Mouse (Mus musculus) embryonic facial prominence, embryonic 12.5 days (tissue): ENCODE results near the gene Slc5a6. TPM values are rescaled to one million over a fixed set of nuclear protein-coding genes. Genes with fewer than 3 reads are reported as not detected.

Source experiments
- ATAC-seq: fragments of 200-750 bp; cut with Nextera tagmentation; 2 replicates; pipeline ENCODE4 v1.8.0; 2017; ENCODE audit not compliant: insufficient number of reproducible peaks, insufficient read depth, low FRiP score, low TSS enrichment
- H3K27ac ChIP-seq: fragments of 300-500 bp; sonication (generic); 2 replicates; pipeline ENCODE4 v1.5.1; 2016; ENCODE audit warnings: mild to moderate bottlenecking
- H3K27me3 ChIP-seq: fragments of 300-500 bp; sonication (generic); 2 replicates; pipeline ENCODE4 v1.6.1; 2016; ENCODE audit warnings: mild to moderate bottlenecking, moderate library complexity
- H3K36me3 ChIP-seq: fragments of 300-500 bp; sonication (generic); 2 replicates; pipeline ENCODE4 v1.6.1; 2016; ENCODE audit warnings: mild to moderate bottlenecking
- H3K4me1 ChIP-seq: fragments of 300-500 bp; sonication (generic); 2 replicates; pipeline ENCODE4 v1.6.1; 2016
- H3K4me2 ChIP-seq: fragments of 300-500 bp; sonication (generic); replicated peaks from 2 replicates; pipeline ENCODE4 v1.6.1; 2016; ENCODE audit warnings: mild to moderate bottlenecking, moderate library complexity
- H3K4me3 ChIP-seq: fragments of 300-500 bp; sonication (generic); 2 replicates; pipeline ENCODE4 v1.5.1; 2016; ENCODE audit warnings: mild to moderate bottlenecking
- H3K9ac ChIP-seq: fragments of 300-500 bp; sonication (generic); 2 replicates; pipeline ENCODE4 v1.6.1; 2016; ENCODE audit warnings: mild to moderate bottlenecking, moderate library complexity
- H3K9me3 ChIP-seq: fragments of 300-500 bp; sonication (generic); 2 replicates; pipeline ENCODE4 v1.6.1; 2016; ENCODE audit warnings: mild to moderate bottlenecking, moderate library complexity
- WGBS: fragments of 180-500 bp; shearing (Covaris S2); methylation state at CpG from one replicate; pipeline ENCODE4 v1.1.7; 2016; 5-methylcytosine and 5-hydroxymethylcytosine counted together
- polyA plus RNA-seq: library from polyadenylated mRNA; unstranded; fragments of >200 nt; fragmentation: Nextera tagmentation; extraction: Ambion mirVana; gene quantifications from 2 replicates; pipeline ENCODE4 v1.2.1, GENCODE M21; 2016

The Slc5a6 gene
- 11.8 and 12.4 TPM in 2 replicates for polyA plus RNA-seq

GRCm38 (mm10) chr5:31048763-31049641, at the start of gene Slc5a6:
Gene Slc5a6 (minus strand): TSS chr5:31048924.
- no peak for ATAC-seq
- Histone ChIP-seq H3K27ac (peak within 1 kb of the TSS; percentile 88), H3K36me3 (0 out of 2 replicates have a peak, but pooled peaks cover 12% of the 10 kb centered on the region), H3K4me2 (peak within 1 kb of the TSS; percentile 79), H3K27me3 (no peaks in the 10 kb centered on the region), H3K4me1 (peaks cover 9% of the 10 kb centered on the region; the same call in 1 of the 2 replicates), H3K9me3 (no peaks in the 10 kb centered on the region), H3K9ac (peak within 1 kb of the TSS; percentile 69), H3K4me3 (peak within 1 kb of the TSS; percentile 56)
- whole genome bisulfite sequencing: 1% methylated on average over 23 of the region's 23 CpGs

- Histone ChIP-seq H3K27ac (no peak overlapping the region), H3K9ac (no peak overlapping the region), H3K4me1 (peaks cover 30% of the 10 kb centered on the region), H3K9me3 (no peaks in the 10 kb centered on the region), H3K4me3 (no peak overlapping the region; the same call in 1 of the 2 replicates), H3K4me2 (peak overlapping the region; percentile 35; the same call in 1 of the 2 replicates), H3K36me3 (no peaks in the 10 kb centered on the region), H3K27me3 (peaks cover 86% of the 10 kb centered on the region)
- 32% methylated on average over 11 of the region's 11 CpGs for WGBS
- no peak for ATAC-seq
These were observed 47.2 kb upstream of the Slc5a6 start for GRCm38 (mm10) chr5:31095711-31096480.

GRCm38 (mm10) chr5:31094799-31095691, 46.3 kb upstream of the Slc5a6 start:
- H3K27ac ChIP-seq: no peak overlapping the region
- H3K4me3 ChIP-seq: peak overlapping the region; percentile 23
- no peaks in the 10 kb centered on the region for H3K9me3 ChIP-seq
- H3K27me3 ChIP-seq: peaks cover 94% of the 10 kb centered on the region
- no peak overlapping the region for H3K9ac ChIP-seq
- no peak for ATAC-seq
- H3K4me1 ChIP-seq: peaks cover 30% of the 10 kb centered on the region
- WGBS: under 1% methylated on average over 59 of the region's 59 CpGs
- H3K36me3 ChIP-seq: no peaks in the 10 kb centered on the region
- H3K4me2 ChIP-seq: peak overlapping the region; percentile 35

GRCm38 (mm10) chr5:31094100-31094798, 45.5 kb upstream of the Slc5a6 start:
- no peak overlapping the region for H3K9ac ChIP-seq
- peaks cover 30% of the 10 kb centered on the region for H3K4me1 ChIP-seq
- ATAC-seq: no peak
- no peak overlapping the region for H3K27ac ChIP-seq
- H3K36me3 ChIP-seq: no peaks in the 10 kb centered on the region
- H3K9me3 ChIP-seq: no peaks in the 10 kb centered on the region
- H3K4me2 ChIP-seq: peak overlapping the region; percentile 35
- H3K4me3 ChIP-seq: peak overlapping the region; percentile 23
- WGBS: 1% methylated on average over 29 of the region's 29 CpGs
- H3K27me3 ChIP-seq: peaks cover 98% of the 10 kb centered on the region

- H3K9ac ChIP-seq: peak overlapping the region; percentile 44; the same call in 1 of the 2 replicates
- H3K27ac ChIP-seq: no peak overlapping the region
- no peak for ATAC-seq
- peaks cover 98% of the 10 kb centered on the region for H3K27me3 ChIP-seq
- WGBS: 1% methylated on average over 51 of the region's 54 CpGs
- no peaks in the 10 kb centered on the region for H3K9me3 ChIP-seq
- no peaks in the 10 kb centered on the region for H3K36me3 ChIP-seq
- peak overlapping the region; percentile 38 for H3K4me3 ChIP-seq
- H3K4me1 ChIP-seq: peaks cover 30% of the 10 kb centered on the region
- peak overlapping the region; percentile 66 for H3K4me2 ChIP-seq
These were observed 44.7 kb upstream of the Slc5a6 start for GRCm38 (mm10) chr5:31093151-31094041.

DNA sequence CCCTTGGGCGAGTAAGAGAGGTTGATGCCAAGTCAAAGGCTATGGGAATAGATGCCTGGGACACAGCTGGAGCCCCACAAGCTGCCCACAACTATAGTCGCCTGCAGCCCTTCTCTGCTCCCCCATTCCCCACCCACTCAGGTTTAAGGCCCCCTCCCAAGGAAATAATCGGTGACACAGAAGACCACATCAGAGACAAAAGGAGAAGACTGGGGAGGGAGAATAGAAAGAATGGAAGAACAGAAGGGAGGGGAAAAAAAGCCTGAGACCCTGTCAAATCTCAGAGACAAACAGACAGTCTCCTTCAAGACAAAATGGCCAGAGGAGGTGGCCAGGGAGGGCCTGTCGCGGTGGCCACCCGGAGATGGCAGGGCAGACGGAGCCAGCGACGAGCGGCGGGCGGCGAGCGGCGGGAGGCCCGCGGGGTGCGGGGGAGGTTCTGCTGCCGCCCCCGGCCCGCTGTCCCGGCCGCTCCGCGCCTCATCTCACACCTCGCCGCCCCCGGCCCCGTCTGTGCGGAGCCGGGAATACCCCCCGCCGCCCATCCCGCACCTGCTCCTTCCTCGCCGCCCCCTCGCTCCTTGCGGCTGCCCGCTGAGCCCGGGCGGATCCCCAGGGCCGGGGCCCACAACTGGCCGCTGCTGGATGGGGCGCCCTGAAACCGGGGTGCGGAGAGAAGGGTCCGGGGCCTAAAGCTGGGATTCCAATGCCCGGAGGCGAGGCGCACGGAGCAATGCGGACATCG, 43.7 kb upstream of the Slc5a6 start:
- H3K9ac ChIP-seq: no peak overlapping the region
- peaks cover 100% of the 10 kb centered on the region for H3K27me3 ChIP-seq
- H3K9me3 ChIP-seq: no peaks in the 10 kb centered on the region
- ATAC-seq: no peak
- peak overlapping the region; percentile 66 for H3K4me2 ChIP-seq
- H3K27ac ChIP-seq: no peak overlapping the region
- no peaks in the 10 kb centered on the region for H3K36me3 ChIP-seq
- under 1% methylated on average over 48 of the region's 53 CpGs for WGBS
- peaks cover 30% of the 10 kb centered on the region for H3K4me1 ChIP-seq
- H3K4me3 ChIP-seq: peak overlapping the region; percentile 38

GRCm38 (mm10) chr5:31087131-31087530, 38.4 kb upstream of the Slc5a6 start:
- no peaks in the 10 kb centered on the region for H3K36me3 ChIP-seq
- no peak overlapping the region for H3K27ac ChIP-seq
- no peak overlapping the region for H3K4me2 ChIP-seq
- no peak for ATAC-seq
- no peaks in the 10 kb centered on the region for H3K4me1 ChIP-seq
- no peak overlapping the region for H3K9ac ChIP-seq
- no peak overlapping the region for H3K4me3 ChIP-seq
- 81% methylated on average over 2 of the region's 2 CpGs for WGBS
- no peaks in the 10 kb centered on the region for H3K9me3 ChIP-seq
- H3K27me3 ChIP-seq: peaks cover 64% of the 10 kb centered on the region

DNA sequence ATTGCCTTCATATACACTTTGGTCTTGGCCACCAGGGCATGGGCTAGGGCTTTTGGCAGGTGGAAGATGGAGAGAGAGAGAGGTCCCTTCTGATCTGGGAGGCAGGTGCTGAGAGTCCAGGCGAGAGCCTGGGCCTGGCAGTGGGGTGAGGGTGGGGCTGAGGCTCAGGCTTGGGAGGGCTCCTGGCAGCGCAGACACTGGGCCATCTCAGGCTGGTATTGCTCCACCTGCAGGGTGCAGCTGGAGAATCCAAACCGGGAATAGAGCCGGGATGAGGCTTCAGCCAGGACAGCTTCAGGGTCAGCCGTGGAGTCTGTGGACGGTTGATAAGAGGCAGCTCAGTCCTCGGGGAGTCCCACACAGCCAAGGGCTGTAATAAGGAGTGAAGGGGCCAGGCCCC, 37.9 kb upstream of the Slc5a6 start:
- WGBS: 40% methylated on average over 7 of the region's 7 CpGs
- no peak overlapping the region for H3K9ac ChIP-seq
- no peak overlapping the region for H3K27ac ChIP-seq
- no peaks in the 10 kb centered on the region for H3K36me3 ChIP-seq
- H3K4me3 ChIP-seq: no peak overlapping the region
- no peak overlapping the region for H3K4me2 ChIP-seq
- no peak for ATAC-seq
- no peaks in the 10 kb centered on the region for H3K4me1 ChIP-seq
- no peaks in the 10 kb centered on the region for H3K9me3 ChIP-seq
- H3K27me3 ChIP-seq: peaks cover 61% of the 10 kb centered on the region

GRCm38 (mm10) chr5:31083949-31084348, 35.2 kb upstream of the Slc5a6 start:
- peaks cover 3% of the 10 kb centered on the region; the same call in 1 of the 2 replicates for H3K36me3 ChIP-seq
- 0 out of 2 replicates have a peak, but pooled peaks cover 2% of the 10 kb centered on the region for H3K4me1 ChIP-seq
- ATAC-seq: no peak
- no peak overlapping the region for H3K9ac ChIP-seq
- H3K9me3 ChIP-seq: no peaks in the 10 kb centered on the region
- H3K4me2 ChIP-seq: no peak overlapping the region
- WGBS: 5% methylated on average over 8 of the region's 8 CpGs
- peaks cover 34% of the 10 kb centered on the region for H3K27me3 ChIP-seq
- no peak overlapping the region for H3K27ac ChIP-seq
- H3K4me3 ChIP-seq: no peak overlapping the region
